Mouse (Mus musculus): Measurements from ENCODE around the gene Endov. TPM values are rescaled to one million over a fixed set of nuclear protein-coding genes. Genes with fewer than 3 reads are reported as not detected.

Gene Endov
- polyA plus RNA-seq (2012; fragmentation: generic; extraction: Trizol) = 16.6 TPM

DNA sequence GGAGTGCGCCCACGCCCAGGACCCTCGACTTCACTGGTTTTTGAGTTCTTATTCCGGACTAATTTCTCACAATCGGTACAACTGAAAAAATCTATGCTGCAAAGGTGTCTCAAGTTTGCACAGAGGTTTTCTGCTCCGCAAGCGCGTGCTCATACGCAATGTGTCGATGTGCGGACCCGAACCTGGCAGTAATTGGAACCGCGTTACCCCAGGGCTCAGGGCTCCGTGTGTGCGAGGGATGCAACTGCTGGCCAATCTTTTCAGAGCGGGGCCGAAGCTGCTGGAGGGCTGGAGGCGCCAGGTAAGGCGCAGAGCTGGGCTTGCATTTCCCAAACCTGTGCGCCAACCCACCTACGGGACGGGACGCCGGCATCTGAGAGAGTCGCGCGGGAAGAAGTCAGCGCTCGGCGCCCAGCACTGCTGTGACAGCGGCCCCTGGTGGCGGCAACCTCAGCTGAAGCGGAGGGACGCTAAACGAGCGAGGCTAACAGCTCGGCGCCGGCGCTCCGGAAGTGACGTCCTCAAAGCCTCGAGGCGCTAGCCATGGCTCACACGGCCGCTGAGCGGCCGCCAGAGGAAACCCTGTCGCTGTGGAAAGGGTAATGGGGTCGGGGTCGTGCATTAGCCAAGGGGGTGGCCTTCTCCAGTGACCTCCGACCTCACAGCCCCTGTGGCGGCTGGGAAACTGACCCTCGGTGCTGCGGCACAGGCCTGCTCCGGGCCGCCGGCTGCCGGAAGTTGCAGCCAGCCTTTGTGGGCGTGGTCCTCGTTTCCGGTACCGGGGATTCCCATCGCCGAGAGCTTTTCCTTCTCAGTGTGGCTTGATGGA, at the start of gene Endov:
Endov (plus strand) TSS at position 487 of the 829 bp plus-strand sequence.
- peak within 1 kb of the TSS; percentile 91 for H3ac ChIP-seq (ENCODE audit: control insufficient read depth, insufficient read length)
- TF ChIP-seq POLR2A (IDR thresholded peaks at IDR 0.05; ENCODE audit: insufficient read length, low read depth) (peak; percentile 40), USF1 (IDR thresholded peaks at IDR 0.05; ENCODE audit: low read depth) (no peak), SRF (IDR thresholded peaks at IDR 0.05; ENCODE audit: control insufficient read depth, insufficient read length, low read depth) (peak; percentile 58)
- H3K4me2 ChIP-seq (ENCODE audit: low read depth) = peak within 1 kb of the TSS; percentile 98
- H3K79me2 ChIP-seq (ENCODE audit: control insufficient read depth, insufficient read depth) = peaks cover 13% of the 10 kb centered on the region
- H3K36me3 ChIP-seq (ENCODE audit: control insufficient read depth, insufficient read depth) = peaks cover 9% of the 10 kb centered on the region
- no peaks in the 10 kb centered on the region for H3K27me3 ChIP-seq (ENCODE audit: control insufficient read depth, insufficient read depth, insufficient read length)
- peak within 1 kb of the TSS; percentile 88 for H3K4me3 ChIP-seq

DNA sequence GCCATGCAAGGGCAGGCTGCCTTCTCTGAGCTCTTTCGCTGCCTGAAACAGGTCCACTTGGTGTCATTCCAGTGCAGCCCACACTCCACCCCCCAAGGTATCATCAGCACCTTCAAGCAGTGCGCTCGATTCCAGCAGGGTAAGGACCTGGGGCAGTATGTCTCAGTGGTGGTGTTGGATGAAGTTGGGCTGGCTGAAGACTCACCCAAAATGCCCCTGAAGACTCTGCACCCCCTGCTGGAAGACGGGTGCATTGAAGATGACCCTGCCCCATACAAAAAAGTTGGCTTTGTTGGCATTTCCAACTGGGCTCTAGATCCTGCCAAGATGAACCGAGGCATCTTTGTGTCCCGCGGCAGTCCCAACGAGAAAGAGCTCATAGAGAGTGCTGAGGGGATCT, 48.9 kb upstream of the Endov start:
- H3ac ChIP-seq (ENCODE audit: control insufficient read depth, insufficient read length) = no peak overlapping the region
- H3K4me2 ChIP-seq (ENCODE audit: low read depth) = no peak overlapping the region
- TF ChIP-seq MYOD1 (IDR thresholded peaks at IDR 0.05; ENCODE audit: control insufficient read depth in 1 of 3, insufficient read length in 2 of 3, low read depth in 2 of 3) (no peak), USF1 (IDR thresholded peaks at IDR 0.05; ENCODE audit: low read depth) (no peak), SRF (IDR thresholded peaks at IDR 0.05; ENCODE audit: control insufficient read depth, insufficient read length, low read depth) (no peak), POLR2A (IDR thresholded peaks at IDR 0.05; ENCODE audit: insufficient read length, low read depth) (no peak), REST (IDR thresholded peaks at IDR 0.05; ENCODE audit: insufficient read depth, insufficient read length) (no peak), MAX (IDR thresholded peaks at IDR 0.05; ENCODE audit: low read depth) (no peak), MYOG (IDR thresholded peaks at IDR 0.05; ENCODE audit: control insufficient read depth in 1 of 3, insufficient read depth in 1 of 3, insufficient read length in 2 of 3, low read depth in 2 of 3) (no peak), POLR2AphosphoS2 (IDR thresholded peaks at IDR 0.05; ENCODE audit: insufficient read length, low read depth) (no peak), TCF3 (IDR thresholded peaks at IDR 0.05; ENCODE audit: insufficient read length, low read depth) (no peak), CEBPB (IDR thresholded peaks at IDR 0.05; ENCODE audit: insufficient read depth, poor library complexity, severe bottlenecking) (no peak), TCF12 (IDR thresholded peaks at IDR 0.05; ENCODE audit: insufficient read depth, poor library complexity, severe bottlenecking) (no peak), E2F4 (IDR thresholded peaks at IDR 0.05; ENCODE audit: insufficient read depth) (no peak)
- no peaks in the 10 kb centered on the region for H3K79me2 ChIP-seq (ENCODE audit: control insufficient read depth, insufficient read depth)
- H3K36me3 ChIP-seq (ENCODE audit: control insufficient read depth, insufficient read depth) = peaks cover 43% of the 10 kb centered on the region
- H3K4me3 ChIP-seq = no peak overlapping the region
- no peaks in the 10 kb centered on the region for H3K27me3 ChIP-seq (ENCODE audit: control insufficient read depth, insufficient read depth, insufficient read length)

DNA sequence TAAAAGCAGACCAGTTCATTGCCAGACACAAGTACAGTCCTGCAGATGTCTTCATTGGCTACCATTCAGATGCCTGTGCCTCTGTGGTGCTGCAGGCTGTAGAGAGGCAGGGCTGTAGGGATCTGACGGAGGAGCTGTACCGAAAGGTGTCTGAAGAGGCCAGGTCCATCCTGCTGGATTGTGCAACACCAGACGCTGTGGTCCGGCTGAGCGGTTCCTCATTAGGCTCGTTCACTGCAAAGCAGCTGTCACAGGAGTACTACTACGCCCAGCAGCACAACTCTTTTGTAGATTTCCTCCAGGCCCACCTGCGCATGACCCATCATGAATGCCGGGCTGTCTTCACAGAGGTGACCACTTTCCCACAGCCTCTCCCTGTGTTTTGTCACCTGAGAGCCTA, 47.7 kb upstream of the Endov start:
- Histone ChIP-seq H3K4me3 (no peak overlapping the region), H3ac (ENCODE audit: control insufficient read depth, insufficient read length) (no peak overlapping the region), H3K79me2 (ENCODE audit: control insufficient read depth, insufficient read depth) (no peaks in the 10 kb centered on the region), H3K36me3 (ENCODE audit: control insufficient read depth, insufficient read depth) (peaks cover 43% of the 10 kb centered on the region), H3K4me2 (ENCODE audit: low read depth) (no peak overlapping the region), H3K27me3 (ENCODE audit: control insufficient read depth, insufficient read depth, insufficient read length) (no peaks in the 10 kb centered on the region)
- TF ChIP-seq MAX (IDR thresholded peaks at IDR 0.05; ENCODE audit: low read depth) (no peak), MYOD1 (IDR thresholded peaks at IDR 0.05; ENCODE audit: control insufficient read depth in 1 of 3, insufficient read length in 2 of 3, low read depth in 2 of 3) (no peak), SRF (IDR thresholded peaks at IDR 0.05; ENCODE audit: control insufficient read depth, insufficient read length, low read depth) (no peak), E2F4 (IDR thresholded peaks at IDR 0.05; ENCODE audit: insufficient read depth) (no peak), TCF12 (IDR thresholded peaks at IDR 0.05; ENCODE audit: insufficient read depth, poor library complexity, severe bottlenecking) (no peak), USF1 (IDR thresholded peaks at IDR 0.05; ENCODE audit: low read depth) (no peak), MYOG (IDR thresholded peaks at IDR 0.05; ENCODE audit: control insufficient read depth in 1 of 3, insufficient read depth in 1 of 3, insufficient read length in 2 of 3, low read depth in 2 of 3) (no peak)

DNA sequence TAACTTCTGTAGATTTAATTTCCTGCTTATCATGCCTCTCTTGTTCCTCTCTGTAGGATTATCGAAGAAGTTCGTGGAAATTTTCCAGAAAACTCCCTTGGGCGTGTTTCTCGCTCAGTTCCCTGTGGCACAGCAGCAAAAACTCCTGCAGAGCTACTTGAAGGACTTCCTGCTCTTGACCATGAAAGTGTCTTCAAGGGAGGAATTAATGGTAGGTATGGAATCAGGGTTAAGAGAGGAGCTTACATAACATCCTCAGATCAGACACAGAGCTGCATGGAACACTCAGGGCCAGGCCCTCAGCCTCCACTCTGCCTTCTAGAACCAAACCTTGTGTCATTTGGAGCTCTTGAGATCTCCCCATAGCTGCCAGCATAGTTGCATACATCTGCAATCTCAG, 35.0 kb upstream of the Endov start:
- Histone ChIP-seq H3K79me2 (ENCODE audit: control insufficient read depth, insufficient read depth) (no peaks in the 10 kb centered on the region), H3K36me3 (ENCODE audit: control insufficient read depth, insufficient read depth) (peaks cover 53% of the 10 kb centered on the region), H3K4me3 (no peak overlapping the region), H3ac (ENCODE audit: control insufficient read depth, insufficient read length) (no peak overlapping the region), H3K27me3 (ENCODE audit: control insufficient read depth, insufficient read depth, insufficient read length) (no peaks in the 10 kb centered on the region), H3K4me2 (ENCODE audit: low read depth) (no peak overlapping the region)
- TF ChIP-seq POLR2AphosphoS2 (IDR thresholded peaks at IDR 0.05; ENCODE audit: insufficient read length, low read depth) (no peak), E2F4 (IDR thresholded peaks at IDR 0.05; ENCODE audit: insufficient read depth) (no peak), SRF (IDR thresholded peaks at IDR 0.05; ENCODE audit: control insufficient read depth, insufficient read length, low read depth) (no peak)

DNA sequence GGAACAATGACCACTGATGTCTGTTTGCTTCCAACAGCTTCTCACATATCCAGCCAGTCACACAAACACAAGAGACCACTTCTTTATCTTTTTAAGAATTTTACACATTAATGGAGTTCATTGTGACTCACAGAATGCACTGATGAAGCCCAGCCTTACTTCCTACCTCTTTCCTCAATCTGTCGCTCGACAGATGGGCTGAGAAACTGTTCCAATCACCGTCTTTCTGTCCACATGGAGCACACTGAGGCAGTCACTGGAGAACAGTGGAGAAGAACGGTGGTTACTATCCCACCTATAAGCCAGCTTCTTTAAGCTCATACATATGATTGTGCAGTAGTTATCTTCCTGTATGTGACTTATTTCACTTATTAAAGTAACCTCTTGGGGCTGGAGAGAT, 13.3 kb upstream of the Endov start:
- Histone ChIP-seq H3K27me3 (ENCODE audit: control insufficient read depth, insufficient read depth, insufficient read length) (no peaks in the 10 kb centered on the region), H3ac (ENCODE audit: control insufficient read depth, insufficient read length) (no peak overlapping the region), H3K4me3 (no peak overlapping the region), H3K36me3 (ENCODE audit: control insufficient read depth, insufficient read depth) (peaks cover 56% of the 10 kb centered on the region), H3K79me2 (ENCODE audit: control insufficient read depth, insufficient read depth) (no peaks in the 10 kb centered on the region), H3K4me2 (ENCODE audit: low read depth) (no peak overlapping the region)
- no peak for TF ChIP-seq E2F4 (IDR thresholded peaks at IDR 0.05; ENCODE audit: insufficient read depth)
- TF ChIP-seq USF1 (IDR thresholded peaks at IDR 0.05; ENCODE audit: low read depth) = no peak
- no peak for TF ChIP-seq MYOD1 (IDR thresholded peaks at IDR 0.05; ENCODE audit: control insufficient read depth in 1 of 3, insufficient read length in 2 of 3, low read depth in 2 of 3)
- TF ChIP-seq CEBPB (IDR thresholded peaks at IDR 0.05; ENCODE audit: insufficient read depth, poor library complexity, severe bottlenecking) = no peak
- no peak for TF ChIP-seq TCF3 (IDR thresholded peaks at IDR 0.05; ENCODE audit: insufficient read length, low read depth)
- TF ChIP-seq SRF (IDR thresholded peaks at IDR 0.05; ENCODE audit: control insufficient read depth, insufficient read length, low read depth) = no peak
- no peak for TF ChIP-seq POLR2A (IDR thresholded peaks at IDR 0.05; ENCODE audit: insufficient read length, low read depth)
- TF ChIP-seq TCF12 (IDR thresholded peaks at IDR 0.05; ENCODE audit: insufficient read depth, poor library complexity, severe bottlenecking) = no peak
- TF ChIP-seq REST (IDR thresholded peaks at IDR 0.05; ENCODE audit: insufficient read depth, insufficient read length) = no peak
- no peak for TF ChIP-seq MYOG (IDR thresholded peaks at IDR 0.05; ENCODE audit: control insufficient read depth in 1 of 3, insufficient read depth in 1 of 3, insufficient read length in 2 of 3, low read depth in 2 of 3)
- TF ChIP-seq MAX (IDR thresholded peaks at IDR 0.05; ENCODE audit: low read depth) = no peak
- no peak for TF ChIP-seq POLR2AphosphoS2 (IDR thresholded peaks at IDR 0.05; ENCODE audit: insufficient read length, low read depth)

Measured in myocyte (in vitro differentiated cells).